Mouse (Mus musculus): ENCODE data around the gene Cadm3. TPM values are rescaled to one million over a fixed set of nuclear protein-coding genes. Genes with fewer than 3 reads are reported as not detected.

Cadm3 gene
- polyA plus RNA-seq, 1 experiment from 2014 or later, result 2.0 TPM

DNA sequence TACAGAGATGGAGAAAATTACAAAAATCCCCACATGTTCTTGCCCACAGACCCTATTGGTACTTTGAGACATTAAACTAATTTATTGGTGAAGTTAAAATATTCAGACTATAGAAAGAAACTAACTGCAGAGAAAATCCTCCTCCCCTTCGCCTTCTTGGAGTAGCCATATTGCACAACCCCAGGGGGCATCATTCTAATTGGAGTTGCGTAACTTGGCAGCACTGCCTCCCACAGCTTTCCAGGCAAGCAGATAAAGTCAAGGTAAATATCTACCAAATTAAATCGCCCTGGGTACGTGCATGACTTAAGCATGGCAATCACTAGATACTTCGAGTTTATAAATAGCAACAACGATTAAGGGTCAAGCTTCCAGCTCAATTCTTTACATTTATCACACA lies 4.1 kb upstream of the Cadm3 start:
- 88% methylated on average over 6 of the region's 6 CpGs for WGBS
- Histone ChIP-seq H3K9me3 (replicated peaks) (no peaks in the 10 kb centered on the region), H3K36me3 (no peaks in the 10 kb centered on the region), H3K27ac (replicated peaks) (no peak overlapping the region), H3K4me3 (no peak overlapping the region), H3K4me1 (peaks cover 36% of the 10 kb centered on the region), H3K27me3 (ENCODE audit: low read depth, poor library complexity, severe bottlenecking) (peaks cover 16% of the 10 kb centered on the region)
- DNase-seq (ENCODE audit: low spot score), result no peak

DNA sequence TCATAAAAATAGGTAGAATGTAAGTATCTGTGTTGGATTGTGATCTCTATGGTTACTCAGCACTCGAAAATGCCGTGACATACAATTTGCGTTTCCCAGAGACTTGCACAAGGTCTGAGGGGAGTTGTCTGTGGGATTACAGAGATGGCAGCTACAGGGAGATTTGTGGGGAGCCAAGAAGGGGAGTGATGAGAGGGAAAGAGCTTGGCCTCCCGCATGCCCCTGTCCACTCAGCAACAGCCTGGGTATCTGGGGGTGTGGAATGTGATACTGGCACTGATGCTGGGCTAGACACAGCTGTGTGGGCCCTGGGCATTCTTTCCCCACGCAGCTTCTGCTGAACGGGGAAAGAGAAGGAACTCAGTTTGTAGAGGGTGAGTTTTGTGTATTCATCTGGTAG lies 3.0 kb upstream of the Cadm3 start:
- Histone ChIP-seq H3K4me1 (peaks cover 47% of the 10 kb centered on the region), H3K27ac (replicated peaks) (no peak overlapping the region), H3K36me3 (no peaks in the 10 kb centered on the region), H3K4me3 (no peak overlapping the region), H3K9me3 (replicated peaks) (no peaks in the 10 kb centered on the region), H3K27me3 (ENCODE audit: low read depth, poor library complexity, severe bottlenecking) (peaks cover 22% of the 10 kb centered on the region)
- 71% methylated on average over 6 of the region's 6 CpGs for WGBS
- no peak for DNase-seq (ENCODE audit: low spot score)

DNA sequence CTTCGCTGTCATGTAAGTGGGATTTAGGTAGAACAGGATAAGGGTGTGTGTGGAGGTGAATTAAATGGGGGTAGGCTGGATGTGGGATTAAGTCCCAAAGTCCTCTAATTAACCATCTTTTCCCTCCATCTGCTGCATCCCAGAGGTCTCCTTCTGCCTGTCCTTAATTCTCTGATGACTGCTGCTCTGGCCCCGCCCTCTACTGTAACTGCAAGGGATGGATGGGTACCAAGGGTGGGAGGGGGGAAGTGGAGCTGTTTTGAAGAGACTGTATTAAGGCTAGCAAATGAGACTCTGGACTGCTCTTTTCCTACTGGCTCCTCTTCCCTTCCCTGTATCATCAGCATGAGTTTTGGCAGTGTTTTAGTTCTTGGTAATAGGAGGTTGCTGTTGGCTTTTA lies 2.1 kb upstream of the Cadm3 start:
- H3K4me3 ChIP-seq, result no peak overlapping the region

GRCm38 (mm10) chr1:173366701-173367355 lies 667 bp downstream of the Cadm3 start:
- Histone ChIP-seq H3K27me3 (ENCODE audit: low read depth, poor library complexity, severe bottlenecking) (peaks cover 24% of the 10 kb centered on the region), H3K4me1 (peaks cover 41% of the 10 kb centered on the region), H3K36me3 (no peaks in the 10 kb centered on the region), H3K4me3 (peak overlapping the region; percentile 91), H3K9me3 (replicated peaks) (no peaks in the 10 kb centered on the region), H3K27ac (replicated peaks) (peak overlapping the region; percentile 91)
- no peak for DNase-seq (ENCODE audit: low spot score)
- under 1% methylated on average over 31 of the region's 31 CpGs for WGBS

More for the DNA sequence above, 2.1 kb upstream of the Cadm3 start:
- 76% methylated on average over 2 of the region's 2 CpGs for WGBS
- Histone ChIP-seq H3K9me3 (replicated peaks) (no peaks in the 10 kb centered on the region), H3K4me1 (peaks cover 49% of the 10 kb centered on the region), H3K27ac (replicated peaks) (no peak overlapping the region), H3K27me3 (ENCODE audit: low read depth, poor library complexity, severe bottlenecking) (peaks cover 24% of the 10 kb centered on the region), H3K36me3 (no peaks in the 10 kb centered on the region)
- DNase-seq (ENCODE audit: low spot score), result no peak

GRCm38 (mm10) chr1:173365970-173366409 lies 1.5 kb downstream of the Cadm3 start:
- peak overlapping the region; percentile 91 for H3K4me3 ChIP-seq
- peaks cover 41% of the 10 kb centered on the region for H3K4me1 ChIP-seq
- DNase-seq (ENCODE audit: low spot score), result peak; percentile 25
- 0% methylated on average over 13 of the region's 13 CpGs for WGBS
- peak overlapping the region; percentile 91; the same call in 1 of the 2 replicates for H3K27ac ChIP-seq (replicated peaks)
- H3K36me3 ChIP-seq, result no peaks in the 10 kb centered on the region
- no peaks in the 10 kb centered on the region for H3K9me3 ChIP-seq (replicated peaks)
- peaks cover 24% of the 10 kb centered on the region for H3K27me3 ChIP-seq (ENCODE audit: low read depth, poor library complexity, severe bottlenecking)

DNA sequence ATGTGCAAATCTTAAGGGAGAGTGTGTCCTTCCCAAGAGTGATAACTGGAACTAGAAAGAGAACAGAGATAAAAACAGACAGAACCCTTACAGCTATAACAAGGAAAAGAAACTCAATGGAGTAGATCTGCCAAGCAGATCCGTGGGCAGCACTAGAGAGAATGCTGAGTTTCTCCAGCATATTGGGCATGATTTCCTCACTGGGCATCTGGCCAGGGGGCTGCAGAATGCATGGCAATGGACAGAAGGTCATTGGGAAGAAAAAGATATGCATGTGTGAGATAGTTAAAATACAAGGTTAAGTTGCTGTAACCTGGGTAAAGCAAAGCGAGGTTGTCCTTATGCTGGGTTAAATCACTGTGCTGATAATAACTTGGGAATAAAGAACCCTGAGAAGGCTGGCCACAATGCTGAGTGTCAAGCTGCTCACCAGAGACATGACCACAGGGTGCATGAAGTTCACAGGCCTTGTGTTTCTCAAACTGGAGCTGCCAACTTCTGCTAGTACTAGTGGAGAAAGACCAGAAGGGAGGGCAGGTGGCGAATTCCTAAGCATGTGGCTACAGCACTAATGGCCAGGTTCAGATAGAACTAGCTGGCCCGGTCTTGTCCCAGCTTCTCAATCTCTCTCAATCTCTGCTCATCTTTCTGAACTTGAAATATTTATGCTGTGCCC lies 3.2 kb downstream of the Cadm3 start:
- DNase-seq (ENCODE audit: low spot score), result no peak
- H3K4me3 ChIP-seq, result no peak overlapping the region
- H3K9me3 ChIP-seq (replicated peaks), result no peaks in the 10 kb centered on the region
- peaks cover 24% of the 10 kb centered on the region; the same call in 1 of the 2 replicates for H3K27me3 ChIP-seq (ENCODE audit: low read depth, poor library complexity, severe bottlenecking)
- H3K27ac ChIP-seq (replicated peaks), result no peak overlapping the region
- H3K36me3 ChIP-seq, result no peaks in the 10 kb centered on the region
- WGBS, result 84% methylated on average over 4 of the region's 4 CpGs
- H3K4me1 ChIP-seq, result peaks cover 31% of the 10 kb centered on the region

GRCm38 (mm10) chr1:173363436-173363835 lies 4.1 kb downstream of the Cadm3 start:
- WGBS, result 91% methylated on average over 2 of the region's 2 CpGs
- Histone ChIP-seq H3K4me1 (peaks cover 31% of the 10 kb centered on the region), H3K27me3 (ENCODE audit: low read depth, poor library complexity, severe bottlenecking) (peaks cover 16% of the 10 kb centered on the region; the same call in 1 of the 2 replicates), H3K27ac (replicated peaks) (no peak overlapping the region), H3K36me3 (no peaks in the 10 kb centered on the region), H3K9me3 (replicated peaks) (no peaks in the 10 kb centered on the region), H3K4me3 (no peak overlapping the region)
- no peak for DNase-seq (ENCODE audit: low spot score)

DNA sequence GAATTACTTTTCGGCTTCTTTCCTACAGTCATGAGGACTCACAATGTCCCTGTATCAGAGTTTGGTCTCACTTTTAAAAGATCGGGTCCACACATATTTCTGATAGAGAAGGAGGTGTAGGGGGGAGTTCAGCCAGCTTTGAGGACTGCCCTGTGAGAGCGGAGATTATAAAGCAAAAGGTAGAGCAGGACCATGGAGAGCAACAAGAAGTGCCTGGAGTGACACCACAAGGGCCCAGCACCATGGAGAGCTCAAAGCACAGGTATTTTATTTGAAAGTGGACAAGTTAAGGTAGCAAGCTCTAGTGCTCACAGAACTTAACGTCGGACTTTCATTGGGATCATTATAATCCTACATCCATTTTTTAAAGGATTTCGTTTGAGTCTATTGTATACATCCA lies 5.8 kb downstream of the Cadm3 start:
- 51% methylated on average over 6 of the region's 6 CpGs for WGBS
- H3K36me3 ChIP-seq, result 0 out of 2 replicates have a peak, but pooled peaks cover 3% of the 10 kb centered on the region
- peaks cover 7% of the 10 kb centered on the region; the same call in 1 of the 2 replicates for H3K27me3 ChIP-seq (ENCODE audit: low read depth, poor library complexity, severe bottlenecking)
- no peak overlapping the region for H3K4me3 ChIP-seq
- H3K4me1 ChIP-seq, result peaks cover 24% of the 10 kb centered on the region
- DNase-seq (ENCODE audit: low spot score), result no peak
- H3K9me3 ChIP-seq (replicated peaks), result no peaks in the 10 kb centered on the region
- no peak overlapping the region for H3K27ac ChIP-seq (replicated peaks)

GRCm38 (mm10) chr1:173359590-173360290 lies 7.8 kb downstream of the Cadm3 start:
- H3K27ac ChIP-seq (replicated peaks), result no peak overlapping the region
- H3K4me1 ChIP-seq, result peaks cover 21% of the 10 kb centered on the region
- 86% methylated on average over 4 of the region's 4 CpGs for WGBS
- no peaks in the 10 kb centered on the region for H3K9me3 ChIP-seq (replicated peaks)
- H3K4me3 ChIP-seq, result no peak overlapping the region
- H3K36me3 ChIP-seq, result peaks cover 10% of the 10 kb centered on the region
- H3K27me3 ChIP-seq (ENCODE audit: low read depth, poor library complexity, severe bottlenecking), result no peaks in the 10 kb centered on the region
- no peak for DNase-seq (ENCODE audit: low spot score)

- H3K27ac ChIP-seq (replicated peaks), result no peak overlapping the region
- 54% methylated on average over 4 of the region's 4 CpGs for WGBS
- DNase-seq (ENCODE audit: low spot score), result no peak
- H3K4me1 ChIP-seq, result peaks cover 21% of the 10 kb centered on the region
- H3K36me3 ChIP-seq, result peaks cover 22% of the 10 kb centered on the region
- H3K4me3 ChIP-seq, result no peak overlapping the region
- no peaks in the 10 kb centered on the region for H3K27me3 ChIP-seq (ENCODE audit: low read depth, poor library complexity, severe bottlenecking)
- no peaks in the 10 kb centered on the region for H3K9me3 ChIP-seq (replicated peaks)
These were observed 9.7 kb downstream of the Cadm3 start for GRCm38 (mm10) chr1:173357799-173358198.

DNA sequence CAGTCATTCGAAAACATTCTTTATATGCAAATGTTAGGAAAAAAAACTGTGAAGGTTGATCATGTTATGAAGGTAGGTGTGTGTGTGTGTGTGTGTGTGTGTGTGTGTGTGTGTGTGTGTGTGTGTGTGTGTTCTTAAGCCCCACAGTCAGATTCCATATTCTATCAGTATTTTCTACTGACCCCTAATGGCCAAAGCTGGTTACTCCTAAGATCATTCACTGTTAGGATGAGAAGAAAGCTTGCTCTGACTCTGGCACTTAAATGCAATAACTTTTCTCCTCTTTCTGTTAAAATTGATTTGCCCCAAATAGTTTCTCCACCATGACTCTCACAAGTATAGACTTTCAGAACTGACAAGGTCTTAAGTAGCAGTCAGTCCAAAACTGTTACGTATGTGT lies 10.8 kb downstream of the Cadm3 start:
- DNase-seq (ENCODE audit: low spot score), result no peak
- H3K27me3 ChIP-seq (ENCODE audit: low read depth, poor library complexity, severe bottlenecking), result no peaks in the 10 kb centered on the region

DNA sequence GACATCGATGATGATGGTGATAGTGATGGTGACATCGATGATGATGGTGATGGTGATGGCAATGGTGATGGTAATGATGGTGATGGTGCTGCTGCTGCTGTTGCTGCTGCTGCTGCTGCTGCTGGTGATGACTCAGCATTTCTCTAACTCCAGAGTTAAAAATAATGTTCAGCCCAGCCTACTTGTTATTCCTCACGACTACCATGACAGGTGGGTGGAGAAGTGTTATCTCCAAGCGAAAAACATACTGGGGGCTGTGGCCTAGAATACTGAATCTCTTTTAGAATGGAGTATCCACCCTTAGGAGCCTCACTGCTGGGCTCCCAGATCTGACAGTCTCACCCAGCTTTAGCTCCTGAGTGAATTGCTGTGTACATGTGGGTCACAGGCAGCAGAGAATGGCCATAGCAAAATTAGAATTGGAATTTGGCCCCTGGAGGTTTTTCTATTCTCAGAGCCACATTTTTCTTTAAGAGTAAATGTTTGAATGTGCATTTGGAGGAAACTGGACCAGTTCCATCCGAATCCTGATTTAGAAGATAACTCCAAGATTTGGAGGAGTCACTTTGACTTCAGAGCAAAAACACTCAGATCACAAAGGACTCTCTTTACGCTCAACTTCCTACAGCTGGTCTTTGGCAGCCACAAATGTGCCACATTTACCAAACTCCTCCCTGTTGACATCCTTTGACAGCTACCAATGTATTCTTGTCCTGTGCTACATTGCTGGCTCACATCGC lies 12.2 kb downstream of the Cadm3 start:
- H3K4me3 ChIP-seq, result no peak overlapping the region
- DNase-seq (ENCODE audit: low spot score), result no peak
- 86% methylated on average over 7 of the region's 7 CpGs for WGBS

More for the DNA sequence above, 10.8 kb downstream of the Cadm3 start:
- Histone ChIP-seq H3K9me3 (replicated peaks) (no peaks in the 10 kb centered on the region), H3K4me3 (no peak overlapping the region), H3K4me1 (peaks cover 25% of the 10 kb centered on the region), H3K27ac (replicated peaks) (no peak overlapping the region), H3K36me3 (peaks cover 26% of the 10 kb centered on the region)
- 84% methylated on average over 2 of the region's 2 CpGs for WGBS

More for the DNA sequence above, 12.2 kb downstream of the Cadm3 start:
- Histone ChIP-seq H3K27ac (replicated peaks) (no peak overlapping the region), H3K36me3 (peaks cover 26% of the 10 kb centered on the region), H3K27me3 (ENCODE audit: low read depth, poor library complexity, severe bottlenecking) (no peaks in the 10 kb centered on the region), H3K9me3 (replicated peaks) (no peaks in the 10 kb centered on the region), H3K4me1 (peaks cover 39% of the 10 kb centered on the region)

Measured in midbrain, embryonic 10.5 days (tissue).